Mouse (Mus musculus) testis, adult 2 months (tissue): ENCODE results near the gene Pcp4l1.

Source experiments
- CTCF ChIP-seq: fragments of 200-500 bp; IDR thresholded peaks from 2 replicates; pipeline ENCODE4 v1.5.1; 2012; ENCODE audit warnings: low read depth, mild to moderate bottlenecking, inconsistent platforms, low read length, moderate library complexity; ENCODE audit not compliant: control insufficient read depth, insufficient read depth, insufficient replicate concordance
- POLR2A ChIP-seq: fragments of 200-500 bp; IDR thresholded peaks from 2 replicates; pipeline ENCODE4 v1.6.1; 2012; ENCODE audit warnings: low read depth, mild to moderate bottlenecking, inconsistent platforms, low read length, moderate library complexity; ENCODE audit not compliant: control insufficient read depth

DNA sequence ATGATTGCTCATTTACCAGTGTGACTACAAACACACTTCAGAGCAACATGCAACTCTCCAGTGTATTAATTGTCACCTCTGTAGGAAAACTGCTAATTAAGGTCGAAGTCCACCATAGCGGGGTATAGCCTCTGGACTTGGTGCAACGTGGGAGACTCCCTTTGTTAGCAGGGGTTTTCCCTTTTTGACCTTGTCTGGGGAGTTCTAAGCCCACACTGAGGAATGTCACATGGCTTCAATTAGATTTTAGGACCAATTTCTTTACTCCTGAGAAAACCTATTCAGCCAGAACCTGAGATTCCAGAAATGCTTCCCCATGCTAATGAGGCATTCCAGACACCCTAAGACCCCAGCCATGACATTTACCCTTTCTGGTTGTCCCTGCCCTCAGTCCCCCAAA, 34.1 kb upstream of the Pcp4l1 start:
- no peak for TF ChIP-seq CTCF
- TF ChIP-seq POLR2A = no peak
